Mouse (Mus musculus) ovary, postnatal 36 days (tissue): ENCODE data around the gene Gm20865.
"Not testable (repeated sequence)": the region's sequence is repeated elsewhere in the genome, so short reads cannot be mapped to it uniquely, and the experiment has no call there.

ENCODE experiments used
- DNase-seq: peaks from one replicate; pipeline ENCODE4 v3.0.0; 2022; ENCODE audit warnings: low spot score, mixed read lengths

Gm20865 gene

DNA sequence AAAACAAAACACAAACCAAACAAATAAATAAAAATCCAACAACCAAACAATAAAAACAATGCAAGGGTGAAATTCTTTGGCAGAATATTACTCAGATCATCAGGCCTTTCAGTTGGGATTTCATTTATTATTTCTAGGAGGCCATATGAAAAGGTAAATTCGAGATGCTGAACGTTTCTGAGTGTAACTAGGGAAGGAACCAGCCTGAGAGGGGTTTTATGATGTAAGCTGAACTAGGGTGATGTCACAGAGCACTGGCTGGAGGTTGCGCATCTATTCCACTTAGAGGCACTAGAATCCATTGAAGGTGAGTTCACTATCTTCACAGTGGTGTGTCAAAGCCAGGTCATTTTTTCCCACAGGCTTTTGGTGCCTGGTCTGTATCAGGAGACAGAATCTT is at the start of gene Gm20865:
TSS of gene Gm20865 (plus strand) at position 301 of the 400 bp plus-strand sequence.
- not testable (repeated sequence) for DNase-seq
